Mouse (Mus musculus): ENCODE results near the gene Kif21a.
A peak's percentile ranks its signal among the peaks of the same experiment; 100 is the strongest.

Kif21a gene

DNA sequence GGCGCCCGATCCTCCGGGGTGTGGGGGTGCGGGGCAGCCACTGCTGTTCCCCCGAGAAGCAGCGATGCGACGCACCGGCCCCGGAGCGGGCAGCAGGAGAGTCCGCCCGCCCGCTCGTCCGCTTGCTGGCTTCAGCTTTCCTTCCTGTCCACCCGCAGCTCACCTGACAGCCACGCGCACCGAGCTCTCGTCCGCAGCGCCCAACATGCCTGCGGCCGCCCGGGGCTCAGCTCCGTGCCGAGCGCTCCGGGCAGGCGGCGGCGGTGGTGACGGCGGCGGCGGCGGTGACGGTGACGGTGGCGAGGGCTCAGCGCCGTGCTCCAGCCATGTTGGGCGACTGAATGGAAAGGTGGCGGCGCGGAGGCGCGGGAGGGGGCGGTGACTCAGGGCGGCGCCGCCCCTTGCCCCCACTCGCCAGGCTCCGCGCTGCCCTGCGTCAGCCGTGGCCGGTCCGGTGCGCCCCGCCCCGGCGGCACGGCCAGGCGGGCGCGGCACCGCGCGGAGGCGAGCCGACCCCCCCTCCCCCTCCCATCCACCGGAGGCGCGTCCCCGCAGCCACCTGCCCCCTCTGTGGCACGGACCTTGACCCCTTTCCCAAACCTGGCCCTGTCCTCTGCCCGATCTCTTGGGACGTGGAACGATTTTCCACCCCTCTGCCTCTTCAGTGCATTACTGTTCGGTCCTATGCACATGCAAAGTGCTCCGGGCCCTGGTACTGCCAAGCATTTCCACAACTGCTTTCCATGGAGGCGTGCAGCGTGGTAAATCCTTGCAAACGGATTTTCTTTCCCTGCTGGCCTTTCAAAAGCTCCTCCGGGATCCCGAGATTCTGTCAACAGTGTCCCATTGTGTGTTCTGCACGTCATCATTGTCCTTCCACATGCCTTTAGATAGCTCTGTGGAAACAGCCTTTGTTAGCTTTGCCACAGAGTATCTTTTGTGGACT lies at the start of gene Kif21a:
Kif21a (minus strand) TSS at position 453 of the 946 bp plus-strand sequence.
- peak; percentile 64 for DNase-seq (ENCODE audit: low read depth, low spot score)

DNA sequence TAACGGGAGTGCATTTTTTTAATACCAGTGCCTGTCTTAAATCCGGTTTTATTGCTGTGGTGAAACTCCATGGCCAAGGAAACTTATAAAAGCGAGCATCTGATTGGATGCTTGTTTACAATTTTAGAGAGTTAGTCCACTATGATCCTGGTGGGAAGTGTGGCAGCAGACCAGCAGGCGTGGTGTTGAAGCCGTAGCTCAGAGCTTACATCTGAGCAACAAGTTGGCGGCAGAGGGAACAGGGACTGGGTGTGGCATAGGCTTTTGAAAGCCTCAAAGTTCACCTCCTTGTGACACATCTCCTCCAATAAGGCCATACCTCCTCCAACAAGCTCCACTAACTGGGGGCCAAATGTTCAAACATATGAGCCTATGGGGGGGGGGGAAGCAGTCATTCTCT lies 46.9 kb upstream of the Kif21a start:
- peak; percentile 27 for DNase-seq (ENCODE audit: low read depth, low spot score)

DNA sequence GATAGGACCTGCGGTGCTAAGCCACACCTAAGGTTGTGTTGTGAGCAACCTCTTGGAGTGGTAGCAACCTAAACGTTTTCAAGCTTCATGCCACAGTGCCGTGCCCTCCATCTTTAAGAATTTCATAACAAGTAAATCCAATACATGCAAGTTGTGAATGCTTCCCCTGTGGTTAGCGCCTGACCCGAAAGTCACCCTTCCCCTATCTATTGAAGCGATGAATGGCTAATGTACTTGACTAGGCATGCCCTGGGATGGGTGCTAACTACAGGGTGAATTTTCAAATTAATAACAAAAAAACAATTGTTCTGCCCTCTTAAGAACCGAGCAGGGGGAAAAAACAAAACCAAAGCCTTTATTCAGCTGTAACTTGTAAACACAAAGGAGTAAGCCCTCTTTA lies 39.7 kb upstream of the Kif21a start:
- DNase-seq (ENCODE audit: low read depth, low spot score), result no peak

DNA sequence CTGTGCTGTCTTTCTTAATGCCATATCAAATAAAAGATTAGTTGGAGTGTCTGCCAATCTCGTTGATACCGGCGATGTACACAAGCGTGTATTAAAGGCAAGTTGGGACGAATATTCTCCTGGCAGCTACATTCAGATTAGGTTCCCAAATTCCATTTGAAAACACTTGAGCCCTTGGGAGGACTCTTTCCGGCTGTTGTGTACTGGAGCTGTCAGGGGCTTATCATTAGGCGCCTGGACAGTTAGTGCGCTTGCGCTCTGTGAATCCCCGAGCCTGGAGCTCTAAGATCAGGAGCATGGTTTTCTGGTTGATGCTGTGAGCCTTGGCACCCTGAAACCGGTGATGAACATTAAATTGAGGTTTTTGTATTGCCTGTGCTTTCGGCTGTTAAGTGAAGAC lies 38.3 kb upstream of the Kif21a start:
- no peak for DNase-seq (ENCODE audit: low read depth, low spot score)

DNA sequence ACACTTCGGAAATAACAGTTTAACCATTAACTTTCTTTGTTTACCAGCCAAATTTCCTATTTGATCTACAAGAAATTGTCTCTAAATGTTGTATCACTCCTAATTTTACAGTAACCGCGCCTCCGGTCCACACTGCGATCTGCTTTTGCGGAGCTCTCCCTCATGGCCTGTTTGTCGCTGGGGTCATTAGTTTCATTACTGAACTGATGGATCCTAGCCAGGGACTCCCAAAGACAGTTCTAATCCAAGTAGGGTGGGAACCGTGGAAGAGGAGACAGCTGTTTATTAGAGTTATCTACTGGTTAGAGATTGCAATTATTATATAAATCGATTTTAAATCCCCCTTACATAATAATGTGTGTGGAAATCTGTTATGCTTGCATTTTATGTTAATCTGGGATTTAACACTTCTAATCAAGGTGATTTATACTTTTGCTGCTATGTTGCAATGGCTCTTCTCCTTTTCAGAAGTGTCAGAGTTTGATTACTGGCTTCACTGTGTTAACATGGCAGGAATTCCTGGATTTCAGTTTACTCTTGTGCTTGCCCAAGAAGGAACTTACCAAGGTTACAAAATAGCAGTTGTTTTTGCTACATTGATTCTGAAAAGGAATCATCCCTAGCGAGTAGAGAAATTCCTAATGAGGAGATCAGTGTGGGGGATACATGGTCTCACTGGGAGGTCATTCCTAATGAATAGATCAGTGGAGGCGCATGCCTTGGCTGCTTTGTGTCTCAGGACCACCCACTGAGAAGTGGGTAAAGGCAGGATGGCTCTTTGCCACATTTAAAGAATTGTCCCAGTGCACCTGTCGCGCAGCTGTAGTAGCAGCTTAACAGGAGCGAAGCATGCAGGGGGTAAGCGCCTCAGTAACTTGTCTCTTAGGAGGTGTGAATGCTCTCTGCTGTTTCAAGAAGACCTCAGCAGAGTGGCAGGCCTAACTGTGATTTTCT lies 28.0 kb upstream of the Kif21a start:
- DNase-seq (ENCODE audit: low read depth, low spot score), result no peak

DNA sequence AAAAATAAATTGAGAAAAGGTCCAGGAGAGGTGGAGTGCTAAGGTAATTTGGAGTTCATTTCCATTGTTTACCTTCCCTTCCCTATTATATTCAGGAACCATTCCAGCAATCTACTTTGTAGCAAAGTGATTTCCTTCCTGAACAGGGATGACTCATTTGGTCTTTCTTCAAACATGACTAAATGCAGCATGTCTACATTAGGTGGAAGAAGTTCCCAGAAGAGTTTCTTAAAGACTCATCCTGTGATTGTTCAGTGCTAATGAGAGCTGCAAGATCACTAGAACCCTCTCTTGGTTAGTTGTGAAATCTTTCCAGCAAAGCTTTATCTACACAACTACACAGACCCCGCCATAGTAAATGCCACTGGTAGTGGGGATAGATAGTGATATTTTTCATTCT lies 22.7 kb upstream of the Kif21a start:
- no peak for DNase-seq (ENCODE audit: low read depth, low spot score)

DNA sequence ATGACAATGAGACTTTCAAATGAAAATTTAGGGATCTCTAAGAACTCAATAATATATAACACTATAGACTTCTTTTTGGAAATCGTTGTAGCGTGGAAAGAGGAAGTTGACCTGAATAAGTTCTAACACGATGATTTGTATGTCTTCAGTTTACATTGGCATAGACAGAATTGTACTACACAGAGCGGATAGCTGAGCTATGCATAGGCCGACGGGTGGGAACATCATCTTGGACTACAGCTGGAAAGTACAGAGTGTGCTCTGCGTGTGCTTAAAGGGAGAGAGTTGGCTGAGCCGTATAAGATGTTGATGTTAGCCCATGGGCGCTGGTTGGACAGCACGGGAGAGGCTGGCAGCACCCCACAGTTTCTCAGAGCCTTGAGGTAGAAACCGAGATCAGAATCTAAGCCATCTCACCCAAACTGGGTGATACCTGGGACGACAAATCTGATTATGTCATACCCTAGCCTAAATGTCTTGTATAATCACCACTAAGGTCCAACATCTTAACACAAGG lies 14.6 kb upstream of the Kif21a start:
- DNase-seq (ENCODE audit: low read depth, low spot score), result no peak

DNA sequence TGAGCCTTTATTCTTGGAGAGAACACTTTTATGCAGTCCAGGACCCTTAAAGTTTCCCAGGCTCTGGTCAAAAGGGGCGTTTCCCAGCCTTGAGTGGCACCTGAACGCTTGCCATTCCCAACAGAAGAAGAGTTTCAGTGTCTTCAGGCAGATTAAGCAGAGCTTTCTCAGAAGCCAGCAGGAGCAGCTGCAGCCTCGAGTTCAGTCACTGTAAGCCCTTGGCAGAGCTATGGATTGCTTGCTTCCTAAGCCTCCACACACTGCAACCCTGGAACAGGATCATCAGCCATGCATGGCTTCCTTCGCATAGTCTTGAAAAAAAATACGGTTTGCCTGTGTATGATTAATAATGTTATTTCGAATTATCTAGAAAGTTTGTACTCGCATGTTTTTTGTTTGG lies 14.1 kb upstream of the Kif21a start:
- no peak for DNase-seq (ENCODE audit: low read depth, low spot score)

DNA sequence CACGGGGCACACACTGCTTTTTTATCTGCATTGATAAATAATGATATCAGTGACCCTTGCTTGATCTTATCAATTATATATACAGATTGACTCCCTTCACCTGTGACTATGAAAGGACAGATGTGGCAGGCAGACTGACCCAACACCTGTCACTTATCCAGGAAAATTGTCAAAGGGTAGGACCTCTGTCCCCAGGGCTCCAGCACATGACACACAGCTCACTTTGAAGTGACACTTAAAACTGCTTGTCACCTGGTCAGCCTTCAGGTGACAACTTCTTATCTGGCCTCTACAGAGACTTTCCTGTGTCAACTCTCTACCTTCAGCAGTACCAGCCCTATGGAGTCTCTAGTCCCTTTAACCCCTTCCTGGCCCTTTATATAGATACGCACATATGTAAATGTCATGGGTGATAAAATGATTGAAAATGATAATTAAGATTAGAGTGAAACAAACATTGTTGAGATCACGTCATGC lies 7.2 kb upstream of the Kif21a start:
- no peak for DNase-seq (ENCODE audit: low read depth, low spot score)

DNA sequence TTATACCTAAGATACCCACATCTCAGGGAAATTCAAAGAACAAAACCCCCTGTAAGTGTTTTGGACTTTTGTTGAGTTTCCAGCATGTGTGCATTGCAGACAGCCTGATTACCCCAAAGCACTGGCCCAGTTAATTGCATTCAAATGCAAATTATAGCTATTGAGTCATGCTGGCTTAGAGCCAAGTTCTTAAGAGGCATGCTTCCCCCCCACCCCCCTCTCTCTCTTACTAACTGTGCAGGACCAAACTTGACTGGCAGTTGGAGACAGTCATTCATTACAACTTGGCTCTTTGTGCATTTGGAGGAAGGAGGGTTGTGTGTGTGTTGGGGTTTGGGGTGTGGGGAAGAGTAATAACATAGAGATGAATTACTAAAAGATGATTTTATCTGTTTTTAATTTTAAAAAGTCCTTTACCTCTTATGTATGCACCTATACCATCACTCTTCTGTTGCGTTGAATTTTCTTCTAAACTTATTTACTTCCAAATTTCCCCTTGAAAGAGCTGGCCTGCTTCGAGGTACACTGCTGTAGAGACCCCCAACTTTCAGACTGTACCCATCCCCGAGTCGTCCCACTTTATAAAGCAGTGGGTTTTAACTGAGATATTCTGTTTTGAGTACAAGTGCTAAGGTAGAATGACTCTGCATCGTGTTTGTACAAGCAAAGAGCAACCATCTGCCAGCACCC lies 6.6 kb upstream of the Kif21a start:
- no peak for DNase-seq (ENCODE audit: low read depth, low spot score)

DNA sequence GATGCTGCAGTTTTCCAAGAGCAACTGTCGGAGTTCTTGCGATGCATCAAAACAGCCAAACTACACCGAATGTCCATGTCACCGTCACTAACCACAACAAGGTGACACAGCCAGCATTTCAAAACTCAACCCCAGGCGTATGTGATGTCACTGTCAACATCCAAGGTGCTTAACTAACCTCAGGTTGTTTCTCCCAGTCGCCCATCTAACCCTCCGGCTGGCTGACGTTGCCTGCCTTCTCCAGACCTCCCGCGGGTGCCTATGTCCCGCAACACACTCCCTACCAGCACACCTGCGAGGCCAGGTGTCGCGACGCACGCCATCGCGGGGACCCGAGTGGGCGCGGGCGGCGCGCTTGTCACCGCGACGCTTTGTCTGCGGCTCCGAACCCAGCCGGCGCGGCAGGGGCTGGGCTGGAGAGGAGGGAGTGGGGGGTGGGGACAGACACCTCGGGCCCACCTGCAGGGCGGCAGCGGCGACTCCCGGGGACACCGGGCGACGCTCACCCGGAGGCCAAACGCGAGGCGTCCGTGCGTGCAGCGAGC lies 725 bp downstream of the Kif21a start:
- peak; percentile 5 for DNase-seq (ENCODE audit: low read depth, low spot score)

DNA sequence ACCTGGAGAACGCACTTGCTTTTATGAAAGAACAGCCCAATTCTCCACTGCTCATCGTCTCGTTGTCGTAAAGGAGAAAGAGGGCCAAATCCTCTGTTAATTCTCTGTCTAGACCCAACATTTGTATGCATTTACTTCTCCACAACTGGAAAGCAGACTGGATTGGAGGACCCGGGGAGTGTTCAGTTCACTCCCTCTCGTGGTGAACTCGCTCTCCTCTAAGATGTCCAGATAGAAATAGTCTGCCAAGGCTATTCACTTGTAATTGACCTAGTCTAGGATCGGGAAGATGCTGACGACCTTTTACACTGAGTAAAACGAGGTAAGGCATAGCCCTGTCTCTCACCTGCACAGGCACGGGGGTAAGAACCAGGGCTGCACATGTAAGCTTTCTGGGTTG lies 2.1 kb downstream of the Kif21a start:
- no peak for DNase-seq (ENCODE audit: low read depth, low spot score)

DNA sequence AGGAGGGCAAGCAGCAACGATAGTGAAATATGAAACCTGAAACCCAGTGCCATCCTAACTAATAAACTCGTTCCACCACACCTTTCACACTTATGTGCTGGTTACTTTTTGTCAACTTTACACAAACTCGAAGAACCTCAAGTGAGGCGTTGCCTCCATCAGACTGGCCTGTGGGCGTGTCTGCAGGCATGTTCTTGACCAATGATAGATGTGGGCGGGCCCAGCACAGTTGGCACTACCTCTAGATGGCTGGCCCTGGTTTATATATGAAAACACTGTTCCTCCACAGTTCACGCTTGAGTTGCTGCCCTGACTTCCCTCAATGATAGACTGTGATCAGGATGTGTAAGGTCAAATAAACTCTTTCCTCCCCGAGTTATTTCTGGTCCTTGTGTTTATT lies 3.2 kb downstream of the Kif21a start:
- DNase-seq (ENCODE audit: low read depth, low spot score), result no peak

DNA sequence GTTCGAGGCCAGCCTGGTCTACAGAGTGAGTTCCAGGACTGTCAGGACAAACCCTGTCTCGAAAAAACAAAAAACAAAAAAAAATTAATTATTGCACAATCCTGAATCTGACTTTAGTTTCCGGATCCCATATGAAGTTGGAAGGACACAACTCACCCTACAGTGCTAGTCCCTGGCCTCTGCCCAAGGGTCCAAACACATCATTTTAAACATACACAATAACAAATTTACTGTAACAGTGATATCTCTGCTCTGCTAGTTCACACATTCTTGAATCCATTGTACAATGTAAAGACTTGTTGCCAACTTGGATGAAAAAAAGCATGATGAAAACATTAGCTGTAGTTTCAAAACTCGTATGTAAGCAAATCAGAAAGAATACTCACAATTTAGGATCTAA lies 6.5 kb downstream of the Kif21a start:
- no peak for DNase-seq (ENCODE audit: low read depth, low spot score)

DNA sequence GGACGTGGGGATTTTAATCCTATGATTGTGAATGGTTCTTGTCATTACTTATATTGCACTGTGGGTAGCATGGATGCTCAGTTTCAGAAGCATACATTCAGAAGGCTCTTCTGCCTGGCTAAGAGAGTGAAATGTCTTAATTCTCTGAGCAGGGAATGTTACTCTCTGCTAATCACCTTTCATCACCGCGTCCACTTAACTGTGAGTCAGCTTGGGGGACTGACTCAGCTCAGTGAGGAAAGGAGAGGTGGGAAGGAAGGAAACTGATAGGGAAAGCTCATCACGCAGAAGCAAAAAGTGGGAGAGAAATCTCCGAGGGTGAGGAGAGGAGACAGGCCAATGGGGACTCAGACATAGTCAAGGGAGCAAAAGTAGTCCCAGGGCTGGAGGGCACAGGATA lies 10.9 kb downstream of the Kif21a start:
- no peak for DNase-seq (ENCODE audit: low read depth, low spot score)

DNA sequence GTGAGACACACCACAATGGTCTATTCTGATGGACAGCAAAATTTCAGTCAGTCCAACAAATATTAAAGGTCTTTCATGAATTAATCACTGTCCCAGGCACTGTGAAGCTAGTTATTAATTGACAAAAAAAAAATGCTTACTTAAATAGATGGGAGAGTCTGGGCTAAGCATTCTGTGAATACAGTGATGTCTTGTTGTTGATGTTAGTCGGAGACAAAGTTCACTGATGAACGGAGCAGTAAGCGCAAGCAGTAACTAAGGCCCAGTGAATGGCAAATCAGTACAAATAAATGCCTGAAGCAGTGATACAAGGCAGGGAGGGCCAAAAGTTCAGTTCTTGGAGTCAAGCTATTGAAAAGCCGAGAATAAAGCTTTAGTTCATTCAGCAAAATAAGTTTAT lies 15.7 kb downstream of the Kif21a start:
- DNase-seq (ENCODE audit: low read depth, low spot score), result no peak

DNA sequence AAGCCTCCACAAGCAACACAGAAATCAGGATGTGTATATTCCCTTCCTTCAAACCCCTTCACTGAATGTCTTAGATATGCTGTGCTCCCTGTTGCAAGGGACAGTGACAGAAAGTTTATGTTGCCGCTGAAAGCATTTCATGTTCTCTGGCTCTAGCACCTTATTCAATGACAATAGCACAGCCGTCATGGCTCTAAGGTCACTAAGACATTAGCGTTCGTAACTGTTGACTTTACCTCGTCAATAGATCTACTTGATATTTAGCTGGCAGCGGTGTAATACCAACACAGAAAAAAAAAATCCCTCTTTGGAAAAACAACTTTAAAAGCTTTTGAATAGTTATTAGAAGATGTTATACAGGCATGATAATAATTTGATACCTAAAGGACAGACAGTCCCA lies 16.2 kb downstream of the Kif21a start:
- DNase-seq (ENCODE audit: low read depth, low spot score), result no peak

DNA sequence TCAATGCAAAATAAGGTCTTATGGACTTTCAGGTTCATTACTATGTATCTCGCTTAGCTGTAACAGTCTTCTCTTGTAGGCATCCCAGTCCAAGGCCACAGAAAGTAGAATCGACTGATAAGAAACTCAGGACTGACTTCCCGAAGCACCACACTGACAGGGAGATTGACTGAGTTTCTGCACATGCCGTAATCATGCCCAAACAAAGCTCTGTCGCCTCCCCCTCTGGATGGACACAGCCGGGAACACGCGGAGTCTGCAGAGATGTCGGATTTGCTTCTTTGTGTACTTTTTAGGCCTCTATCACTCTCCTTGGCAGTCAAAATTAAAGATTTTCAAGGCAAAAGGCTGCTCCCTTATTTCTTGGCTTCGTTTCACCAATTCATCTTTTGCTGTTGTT lies 20.8 kb downstream of the Kif21a start:
- DNase-seq (ENCODE audit: low read depth, low spot score), result no peak

DNA sequence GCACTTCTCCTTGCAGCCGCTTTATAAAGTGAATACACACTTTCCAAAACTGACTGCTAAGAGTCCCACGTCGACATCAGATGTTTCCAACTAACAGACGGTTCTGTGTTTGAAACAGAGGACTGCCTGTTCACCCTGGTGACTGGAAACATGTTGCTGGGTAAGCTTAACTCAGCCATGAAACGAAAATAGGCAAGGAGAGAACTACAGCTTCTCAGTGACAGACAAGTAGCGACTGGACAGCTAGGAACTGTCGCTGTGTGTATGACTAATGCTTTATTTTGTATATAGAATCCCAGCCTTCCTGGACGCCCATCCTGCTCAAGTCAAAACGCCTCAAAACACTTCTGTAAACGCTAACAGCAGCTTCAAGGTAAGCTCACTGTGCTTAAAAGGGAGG lies 21.3 kb downstream of the Kif21a start:
- no peak for DNase-seq (ENCODE audit: low read depth, low spot score)

DNA sequence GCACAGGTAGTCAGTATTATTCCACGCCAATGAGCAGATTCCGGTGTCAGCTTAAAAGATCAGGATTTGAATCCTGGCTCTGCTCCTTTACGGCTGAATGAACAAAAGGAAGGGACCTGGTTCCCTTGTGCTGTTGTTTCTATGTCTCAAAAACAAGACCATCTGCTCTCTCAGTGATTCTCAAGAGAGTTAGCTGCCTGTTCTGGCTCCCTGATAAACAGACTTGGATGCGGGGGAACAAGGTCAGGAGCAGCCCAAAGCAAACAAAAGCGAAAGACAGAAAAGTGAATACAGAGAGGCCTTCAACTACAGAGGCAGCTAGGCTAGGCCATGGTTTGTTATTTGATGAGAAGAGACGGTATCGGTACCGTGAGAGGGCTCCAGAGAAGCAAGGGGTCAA lies 27.5 kb downstream of the Kif21a start:
- DNase-seq (ENCODE audit: low read depth, low spot score), result no peak

DNA sequence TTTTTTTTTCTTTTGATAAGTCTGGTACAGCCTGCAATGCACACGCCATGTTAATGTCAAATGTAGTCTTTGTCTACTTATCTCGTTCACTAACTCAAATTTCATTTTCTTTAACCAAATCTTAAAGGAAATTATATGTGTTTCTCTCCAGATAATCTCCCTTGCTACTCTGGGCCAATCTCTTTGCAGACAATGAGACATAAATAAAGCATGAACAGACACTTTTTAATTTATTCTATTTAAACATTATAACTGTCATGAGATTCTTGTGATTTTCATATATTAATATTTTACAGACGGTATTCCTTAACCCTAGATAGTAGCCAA lies 30.9 kb downstream of the Kif21a start:
- no peak for DNase-seq (ENCODE audit: low read depth, low spot score)
